Mouse (Mus musculus) adipose tissue, adult 10 weeks (tissue): ENCODE results near the gene Gm17349. TPM values are rescaled to one million over a fixed set of nuclear protein-coding genes. Genes with fewer than 3 reads are reported as not detected.

Source experiments
- polyA plus RNA-seq: library from polyadenylated mRNA; stranded (reverse); fragments of 350-450 nt; fragmentation: Illumina TruSeq; extraction: RNeasy Lipid Tissue Mini Kit (QIAGEN cat#74804); gene quantifications from one replicate; pipeline ENCODE4 v1.2.3, GENCODE M21; 2014; ENCODE audit warnings: low read depth, low replicate concordance

Gene Gm17349
- polyA plus RNA-seq = not detected

GRCm38 (mm10) chr15:99705440-99706048 lies at the start of gene Gm17349:
TSS of gene Gm17349 (minus strand) at chr15:99705490.

GRCm38 (mm10) chr15:99725341-99726155 lies 20.3 kb upstream of the Gm17349 start, which contains the start of gene Cox14:
TSS of gene Cox14 (plus strand) at chr15:99725618.

GRCm38 (mm10) chr15:99717386-99718334 lies 12.4 kb upstream of the Gm17349 start, which contains the start of gene Gpd1:
TSS of gene Gpd1 (plus strand) at chr15:99717515.

GRCm38 (mm10) chr15:99701999-99702900 lies 3.0 kb downstream of the Gm17349 start, which contains the start of gene Smarcd1:
TSS of gene Smarcd1 (plus strand) at chr15:99702129.

GRCm38 (mm10) chr15:99670154-99670821 lies 35.0 kb downstream of the Gm17349 start, which contains the start of gene Asic1:
TSS of gene Asic1 (plus strand) at chr15:99670368.

Other genes with a start within 250 kb of the Gm17349 start
- gene Nckap5l, start 247.7 kb downstream of the Gm17349 start, polyA plus RNA-seq = 4.5 TPM
- 7.4 TPM for gene Bcdin3d, start 230.8 kb downstream of the Gm17349 start, polyA plus RNA-seq
- gene Faim2, start 177.3 kb downstream of the Gm17349 start, polyA plus RNA-seq = 25.0 TPM
- 1.2 TPM for gene Aqp2, start 126.4 kb downstream of the Gm17349 start, polyA plus RNA-seq
- 2.5 TPM for gene Aqp5, start 114.7 kb downstream of the Gm17349 start, polyA plus RNA-seq
- 7.6 TPM for gene Aqp6, start 104.1 kb downstream of the Gm17349 start, polyA plus RNA-seq
- 4.6 TPM for gene Racgap1, start 53.8 kb downstream of the Gm17349 start, polyA plus RNA-seq
- gene Asic1, start 35.1 kb downstream of the Gm17349 start, polyA plus RNA-seq = not detected
- 17.2 TPM for gene Smarcd1, start 3.4 kb downstream of the Gm17349 start, polyA plus RNA-seq
- gene Gpd1, start 12.0 kb upstream of the Gm17349 start, polyA plus RNA-seq = 164 TPM
- gene Cox14, start 20.1 kb upstream of the Gm17349 start, polyA plus RNA-seq = 110 TPM
- 59.7 TPM for gene Cers5, start 67.4 kb upstream of the Gm17349 start, polyA plus RNA-seq
- gene Lima1, start 170.0 kb upstream of the Gm17349 start, polyA plus RNA-seq = 59.0 TPM